Mouse (Mus musculus): ENCODE measurements around the gene Dppa1. TPM values are rescaled to one million over a fixed set of nuclear protein-coding genes. Genes with fewer than 3 reads are reported as not detected.

Dppa1 gene
- polyA plus RNA-seq, 1 experiment: not detected

- DNase-seq: peak; percentile 48
- Histone ChIP-seq H3K27ac (ENCODE audit: insufficient read depth, low read depth, low read length) (peak overlapping the region; percentile 80), H3K36me3 (ENCODE audit: control insufficient read depth, insufficient read depth, low read length) (no peaks in the 10 kb centered on the region), H3K27me3 (replicated peaks; ENCODE audit: control insufficient read depth, insufficient read depth, low read length) (no peaks in the 10 kb centered on the region), H3K4me3 (ENCODE audit: insufficient read depth, low read depth, low read length) (no peak overlapping the region), H3K4me1 (ENCODE audit: control insufficient read depth, insufficient read depth, low read length) (peaks cover 16% of the 10 kb centered on the region)
- no peak for TF ChIP-seq CTCF (conservative IDR thresholded peaks at IDR 0.05; ENCODE audit: insufficient read depth, insufficient read length, low read depth, low read length)
- TF ChIP-seq POLR2A (IDR thresholded peaks at IDR 0.05; ENCODE audit: low read depth, low read length): no peak
- WGBS: 46% methylated on average over 5 of the region's 5 CpGs
These were observed 46.3 kb downstream of the Dppa1 start for GRCm38 (mm10) chr11:46582741-46583140.

- Histone ChIP-seq H3K4me1 (ENCODE audit: control insufficient read depth, insufficient read depth, low read length) (peaks cover 16% of the 10 kb centered on the region), H3K27me3 (replicated peaks; ENCODE audit: control insufficient read depth, insufficient read depth, low read length) (no peaks in the 10 kb centered on the region), H3K36me3 (ENCODE audit: control insufficient read depth, insufficient read depth, low read length) (no peaks in the 10 kb centered on the region), H3K4me3 (ENCODE audit: insufficient read depth, low read depth, low read length) (no peak overlapping the region), H3K27ac (ENCODE audit: insufficient read depth, low read depth, low read length) (no peak overlapping the region; the same call in 1 of the 2 replicates)
- peak; percentile 45 for DNase-seq
- WGBS: 60% methylated on average over 3 of the region's 3 CpGs
- TF ChIP-seq POLR2A (IDR thresholded peaks at IDR 0.05; ENCODE audit: low read depth, low read length) (no peak), CTCF (conservative IDR thresholded peaks at IDR 0.05; ENCODE audit: insufficient read depth, insufficient read length, low read depth, low read length) (no peak)
These were observed 48.6 kb downstream of the Dppa1 start for GRCm38 (mm10) chr11:46580428-46580827.

DNA sequence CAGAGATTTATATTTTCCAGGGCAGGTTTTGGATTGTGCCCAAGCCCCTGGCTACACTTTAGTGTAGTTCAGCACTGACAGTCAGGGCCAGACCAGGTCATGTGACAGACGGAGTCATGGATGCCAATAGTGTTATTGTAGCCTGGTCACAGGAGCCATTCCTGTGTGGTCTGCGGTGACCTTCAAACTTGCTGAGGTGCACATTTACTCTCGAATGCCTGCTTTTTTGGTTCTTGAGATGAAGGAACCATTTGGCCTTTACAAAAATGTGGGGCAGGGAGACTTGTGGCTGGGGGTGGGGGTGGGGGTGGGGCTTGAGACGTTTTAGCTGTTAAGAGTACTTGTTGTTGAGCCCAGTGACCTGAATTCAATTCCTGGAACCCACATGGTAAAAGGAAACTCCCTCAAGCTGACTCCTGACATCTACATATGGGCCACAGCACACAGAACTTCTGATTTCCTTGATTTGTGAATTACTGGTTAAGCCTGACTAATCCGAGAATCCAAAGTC is 50.2 kb downstream of the Dppa1 start:
- Histone ChIP-seq H3K27ac (ENCODE audit: insufficient read depth, low read depth, low read length) (peak overlapping the region; percentile 81), H3K4me1 (ENCODE audit: control insufficient read depth, insufficient read depth, low read length) (peaks cover 16% of the 10 kb centered on the region), H3K36me3 (ENCODE audit: control insufficient read depth, insufficient read depth, low read length) (no peaks in the 10 kb centered on the region), H3K27me3 (replicated peaks; ENCODE audit: control insufficient read depth, insufficient read depth, low read length) (no peaks in the 10 kb centered on the region), H3K4me3 (ENCODE audit: insufficient read depth, low read depth, low read length) (no peak overlapping the region)
- peak; percentile 85 for DNase-seq
- 24% methylated on average over 5 of the region's 5 CpGs for WGBS
- no peak for TF ChIP-seq POLR2A (IDR thresholded peaks at IDR 0.05; ENCODE audit: low read depth, low read length)
- TF ChIP-seq CTCF (conservative IDR thresholded peaks at IDR 0.05; ENCODE audit: insufficient read depth, insufficient read length, low read depth, low read length): no peak

- TF ChIP-seq CTCF (conservative IDR thresholded peaks at IDR 0.05; ENCODE audit: insufficient read depth, insufficient read length, low read depth, low read length) (no peak), POLR2A (IDR thresholded peaks at IDR 0.05; ENCODE audit: low read depth, low read length) (no peak)
- 83% methylated on average over 1 of the region's 1 CpGs for whole genome bisulfite sequencing
- Histone ChIP-seq H3K4me3 (ENCODE audit: insufficient read depth, low read depth, low read length) (no peak within 1 kb of the TSS), H3K36me3 (ENCODE audit: control insufficient read depth, insufficient read depth, low read length) (no peaks in the 10 kb centered on the region), H3K27ac (ENCODE audit: insufficient read depth, low read depth, low read length) (no peak within 1 kb of the TSS), H3K4me1 (ENCODE audit: control insufficient read depth, insufficient read depth, low read length) (no peaks in the 10 kb centered on the region), H3K27me3 (replicated peaks; ENCODE audit: control insufficient read depth, insufficient read depth, low read length) (no peaks in the 10 kb centered on the region)
- DNase-seq: no peak
These were observed 57.7 kb downstream of the Dppa1 start, which contains the start of gene BC053393 for GRCm38 (mm10) chr11:46571327-46571726. BC053393 (plus strand) TSS chr11:46571536.

GRCm38 (mm10) chr11:46569107-46569506 is 60.0 kb downstream of the Dppa1 start:
- Histone ChIP-seq H3K27me3 (replicated peaks; ENCODE audit: control insufficient read depth, insufficient read depth, low read length) (no peaks in the 10 kb centered on the region), H3K36me3 (ENCODE audit: control insufficient read depth, insufficient read depth, low read length) (no peaks in the 10 kb centered on the region), H3K4me1 (ENCODE audit: control insufficient read depth, insufficient read depth, low read length) (no peaks in the 10 kb centered on the region), H3K27ac (ENCODE audit: insufficient read depth, low read depth, low read length) (no peak overlapping the region), H3K4me3 (ENCODE audit: insufficient read depth, low read depth, low read length) (no peak overlapping the region)
- DNase-seq: no peak
- TF ChIP-seq POLR2A (IDR thresholded peaks at IDR 0.05; ENCODE audit: low read depth, low read length): no peak
- TF ChIP-seq CTCF (conservative IDR thresholded peaks at IDR 0.05; ENCODE audit: insufficient read depth, insufficient read length, low read depth, low read length): no peak
- 75% methylated on average over 1 of the region's 1 CpGs for WGBS

- Histone ChIP-seq H3K27me3 (replicated peaks; ENCODE audit: control insufficient read depth, insufficient read depth, low read length) (no peaks in the 10 kb centered on the region), H3K4me3 (ENCODE audit: insufficient read depth, low read depth, low read length) (no peak overlapping the region), H3K4me1 (ENCODE audit: control insufficient read depth, insufficient read depth, low read length) (no peaks in the 10 kb centered on the region), H3K36me3 (ENCODE audit: control insufficient read depth, insufficient read depth, low read length) (no peaks in the 10 kb centered on the region), H3K27ac (ENCODE audit: insufficient read depth, low read depth, low read length) (no peak overlapping the region)
- DNase-seq: no peak
- no peak for TF ChIP-seq POLR2A (IDR thresholded peaks at IDR 0.05; ENCODE audit: low read depth, low read length)
- no peak for TF ChIP-seq CTCF (conservative IDR thresholded peaks at IDR 0.05; ENCODE audit: insufficient read depth, insufficient read length, low read depth, low read length)
- WGBS: 91% methylated on average over 2 of the region's 2 CpGs
These were observed 63.1 kb downstream of the Dppa1 start for GRCm38 (mm10) chr11:46565967-46566366.

DNA sequence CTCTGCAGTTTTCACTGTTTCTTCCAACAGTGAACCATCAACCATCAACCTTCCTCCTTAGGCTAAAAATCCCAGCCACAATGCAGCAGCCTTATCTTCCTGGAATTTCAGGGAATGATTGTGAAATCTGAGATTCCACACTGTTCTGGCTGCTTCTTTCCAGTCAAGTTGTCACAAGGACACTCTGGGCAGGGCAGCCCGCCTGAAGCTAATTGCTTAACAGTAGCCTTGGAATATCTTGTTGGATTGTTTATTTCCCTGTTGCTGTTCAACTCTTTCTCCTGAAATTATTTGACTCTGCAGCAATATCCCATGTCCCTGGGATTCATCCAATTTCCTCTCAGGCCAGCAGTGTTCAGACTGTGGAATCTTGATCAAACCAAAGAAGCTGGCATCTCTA is 64.4 kb downstream of the Dppa1 start:
- H3K27ac ChIP-seq (ENCODE audit: insufficient read depth, low read depth, low read length): no peak overlapping the region
- no peaks in the 10 kb centered on the region for H3K36me3 ChIP-seq (ENCODE audit: control insufficient read depth, insufficient read depth, low read length)
- WGBS: 46% methylated on average over 1 of the region's 1 CpGs
- DNase-seq: no peak
- no peaks in the 10 kb centered on the region for H3K27me3 ChIP-seq (replicated peaks; ENCODE audit: control insufficient read depth, insufficient read depth, low read length)
- TF ChIP-seq CTCF (conservative IDR thresholded peaks at IDR 0.05; ENCODE audit: insufficient read depth, insufficient read length, low read depth, low read length) (no peak), POLR2A (IDR thresholded peaks at IDR 0.05; ENCODE audit: low read depth, low read length) (no peak)
- H3K4me1 ChIP-seq (ENCODE audit: control insufficient read depth, insufficient read depth, low read length): no peaks in the 10 kb centered on the region
- no peak overlapping the region for H3K4me3 ChIP-seq (ENCODE audit: insufficient read depth, low read depth, low read length)

All from kidney, adult 2 months (tissue).